Mouse (Mus musculus): ENCODE data around the gene Psenen. TPM values are rescaled to one million over a fixed set of nuclear protein-coding genes. Genes with fewer than 3 reads are reported as not detected.

The Psenen gene
- total and polyA plus RNA-seq, 3 experiments: 75.6 to 109 (median 85.7) TPM

DNA sequence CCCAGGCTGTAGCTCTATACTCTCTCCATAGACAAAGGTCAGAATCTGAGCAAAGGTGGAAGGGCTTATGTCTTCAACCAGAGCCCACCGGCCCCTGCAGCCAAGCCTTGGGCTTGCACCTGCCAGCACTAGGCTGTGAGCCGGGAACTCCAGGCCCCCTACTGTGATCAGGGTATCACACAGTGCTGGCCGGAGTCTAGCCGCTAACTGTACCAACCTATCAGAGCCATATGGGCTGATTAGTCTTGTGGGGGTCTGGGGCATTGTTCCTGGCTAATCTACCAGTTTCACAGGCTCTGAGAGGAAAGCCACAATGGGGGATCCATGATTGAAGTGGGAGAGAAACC is 28.2 kb upstream of the Psenen start:
- Histone ChIP-seq H3K27ac (no peak overlapping the region), H3K9ac (ENCODE audit: low read depth, low read length) (no peak overlapping the region), H3K27me3 (ENCODE audit: control insufficient read depth, insufficient read depth, low read length) (no peaks in the 10 kb centered on the region), H3K36me3 (ENCODE audit: control insufficient read depth, insufficient read depth, low read length) (no peaks in the 10 kb centered on the region), H3K4me1 (ENCODE audit: control insufficient read depth, insufficient read depth, low read length) (no peaks in the 10 kb centered on the region), H3K4me3 (no peak overlapping the region), H3K79me2 (replicated peaks; ENCODE audit: control insufficient read depth, insufficient read depth, low read length) (peaks cover 1% of the 10 kb centered on the region)
- intact Hi-C loops (cut with DNase I): loop anchor here (5.0 to 10.0 kb wide), 2 partner anchors 271 to 363 kb away; partner anchors contain the start of genes Ffar1 and Usf2
- DNase-seq: no peak
- 74% methylated on average over 4 of the region's 4 CpGs for WGBS
- no peak for TF ChIP-seq EP300 (IDR thresholded peaks at IDR 0.05; ENCODE audit: insufficient read depth, low read depth, low read length)
- no peak for TF ChIP-seq POLR2A (IDR thresholded peaks at IDR 0.05; ENCODE audit: insufficient read depth, low read depth, low read length)
- no peak for TF ChIP-seq CTCF (IDR thresholded peaks at IDR 0.05)

DNA sequence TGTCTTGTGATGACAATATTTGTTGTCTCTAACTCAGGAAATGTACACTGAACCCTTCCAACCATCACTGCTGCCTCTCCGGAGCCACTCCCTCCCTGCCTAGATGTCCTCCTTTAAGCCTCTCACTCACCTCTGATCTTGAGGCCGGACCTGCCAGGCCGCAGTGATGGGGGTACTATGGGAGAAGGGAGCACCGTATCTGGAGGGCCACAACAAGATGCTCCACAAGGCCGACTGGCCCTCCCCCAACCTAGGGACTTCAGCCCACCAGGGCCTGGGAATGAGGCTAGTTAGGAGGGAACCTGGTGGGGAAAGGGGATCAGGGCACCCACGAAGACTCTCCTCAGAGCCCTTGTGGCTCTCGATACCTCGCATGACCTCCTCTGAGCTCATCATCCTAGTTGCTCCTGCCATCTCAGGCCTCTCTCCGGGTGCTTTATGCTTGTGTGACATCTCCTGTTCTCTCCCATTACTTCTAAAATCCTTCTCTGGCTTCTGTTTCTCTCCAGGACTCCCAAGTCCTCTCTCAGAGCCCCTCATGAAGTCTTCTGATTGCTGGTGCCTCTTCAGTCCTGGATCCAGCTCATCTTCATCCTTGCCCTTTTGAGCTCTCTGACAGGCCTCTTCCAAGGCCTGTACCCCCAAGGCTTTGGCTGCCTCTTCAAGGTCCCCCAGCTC is 27.6 kb upstream of the Psenen start:
- WGBS: 80% methylated on average over 9 of the region's 9 CpGs
- Histone ChIP-seq H3K27ac (no peak overlapping the region), H3K4me3 (no peak overlapping the region), H3K79me2 (replicated peaks; ENCODE audit: control insufficient read depth, insufficient read depth, low read length) (peaks cover 1% of the 10 kb centered on the region), H3K9ac (ENCODE audit: low read depth, low read length) (no peak overlapping the region), H3K4me1 (ENCODE audit: control insufficient read depth, insufficient read depth, low read length) (no peaks in the 10 kb centered on the region), H3K27me3 (ENCODE audit: control insufficient read depth, insufficient read depth, low read length) (no peaks in the 10 kb centered on the region), H3K36me3 (ENCODE audit: control insufficient read depth, insufficient read depth, low read length) (no peaks in the 10 kb centered on the region)
- no peak for TF ChIP-seq EP300 (IDR thresholded peaks at IDR 0.05; ENCODE audit: insufficient read depth, low read depth, low read length)
- no peak for TF ChIP-seq POLR2A (IDR thresholded peaks at IDR 0.05; ENCODE audit: insufficient read depth, low read depth, low read length)
- no peak for TF ChIP-seq CTCF (IDR thresholded peaks at IDR 0.05)
- intact Hi-C loops (cut with DNase I): loop anchor here (5.0 to 10.0 kb wide), 2 partner anchors 271 to 364 kb away; partner anchors contain the start of genes Ffar1 and Usf2
- no peak for DNase-seq

DNA sequence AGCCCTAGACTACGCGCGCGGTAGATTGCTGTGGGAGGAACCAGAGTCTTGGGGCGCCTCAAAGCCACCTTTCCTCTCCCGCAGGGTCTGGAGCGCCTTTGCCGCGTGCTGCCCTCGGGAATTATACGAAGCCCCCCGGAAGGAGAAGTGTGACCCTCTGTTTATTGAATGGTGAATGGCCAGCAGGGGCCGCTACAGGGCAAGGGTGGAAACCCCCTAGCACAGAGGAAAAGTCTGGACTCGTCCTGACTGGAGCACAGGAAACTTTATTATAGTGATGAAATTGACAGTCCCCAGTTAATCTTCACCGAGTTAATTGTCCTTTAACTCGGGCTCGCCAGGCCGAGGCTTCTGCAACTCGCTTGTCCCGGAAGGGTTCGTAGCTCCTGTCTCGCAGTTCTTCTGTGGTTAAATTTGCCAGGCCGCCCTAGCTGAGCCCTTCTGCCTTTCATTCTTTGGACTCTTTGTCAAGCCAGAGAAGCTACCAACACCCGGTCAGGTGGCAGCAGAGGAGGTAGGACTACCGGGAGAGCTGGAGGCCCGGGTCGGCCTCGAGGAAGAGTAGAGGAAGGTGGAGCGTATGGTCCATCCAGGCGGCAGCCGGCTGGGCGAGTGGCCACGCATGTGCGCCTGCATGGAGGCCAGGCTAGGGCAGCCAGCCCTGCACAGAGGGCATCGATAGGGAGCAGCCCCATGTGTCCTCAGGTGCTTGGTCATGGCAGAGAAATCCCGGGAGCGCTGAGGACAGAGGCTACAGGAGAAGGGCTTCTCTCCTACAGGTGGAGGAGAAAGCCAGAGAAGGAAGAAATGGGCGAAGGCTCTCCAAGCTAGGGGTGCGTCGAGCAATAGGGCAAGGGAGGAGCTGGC is 26.2 kb upstream of the Psenen start:
- Histone ChIP-seq H3K27ac (peak overlapping the region; percentile 87), H3K79me2 (replicated peaks; ENCODE audit: control insufficient read depth, insufficient read depth, low read length) (peaks cover 1% of the 10 kb centered on the region), H3K9ac (ENCODE audit: low read depth, low read length) (peak overlapping the region; percentile 76), H3K4me3 (peak overlapping the region; percentile 83), H3K4me1 (ENCODE audit: control insufficient read depth, insufficient read depth, low read length) (no peaks in the 10 kb centered on the region), H3K36me3 (ENCODE audit: control insufficient read depth, insufficient read depth, low read length) (no peaks in the 10 kb centered on the region), H3K27me3 (ENCODE audit: control insufficient read depth, insufficient read depth, low read length) (no peaks in the 10 kb centered on the region)
- peak; percentile 86 to 90 for DNase-seq
- WGBS: 24% methylated on average over 40 of the region's 40 CpGs
- TF ChIP-seq EP300 (IDR thresholded peaks at IDR 0.05; ENCODE audit: insufficient read depth, low read depth, low read length): 0 out of 2 replicates have a peak, but pooled peaks have one; percentile 45
- no peak for TF ChIP-seq POLR2A (IDR thresholded peaks at IDR 0.05; ENCODE audit: insufficient read depth, low read depth, low read length)
- TF ChIP-seq CTCF (IDR thresholded peaks at IDR 0.05): peak; percentile 97
- intact Hi-C loops (cut with DNase I): loop anchor here (1.0 to 10.0 kb wide), 5 partner anchors 24 to 365 kb away; partner anchors contain the start of genes Ffar1, Rbm42 and Usf2

DNA sequence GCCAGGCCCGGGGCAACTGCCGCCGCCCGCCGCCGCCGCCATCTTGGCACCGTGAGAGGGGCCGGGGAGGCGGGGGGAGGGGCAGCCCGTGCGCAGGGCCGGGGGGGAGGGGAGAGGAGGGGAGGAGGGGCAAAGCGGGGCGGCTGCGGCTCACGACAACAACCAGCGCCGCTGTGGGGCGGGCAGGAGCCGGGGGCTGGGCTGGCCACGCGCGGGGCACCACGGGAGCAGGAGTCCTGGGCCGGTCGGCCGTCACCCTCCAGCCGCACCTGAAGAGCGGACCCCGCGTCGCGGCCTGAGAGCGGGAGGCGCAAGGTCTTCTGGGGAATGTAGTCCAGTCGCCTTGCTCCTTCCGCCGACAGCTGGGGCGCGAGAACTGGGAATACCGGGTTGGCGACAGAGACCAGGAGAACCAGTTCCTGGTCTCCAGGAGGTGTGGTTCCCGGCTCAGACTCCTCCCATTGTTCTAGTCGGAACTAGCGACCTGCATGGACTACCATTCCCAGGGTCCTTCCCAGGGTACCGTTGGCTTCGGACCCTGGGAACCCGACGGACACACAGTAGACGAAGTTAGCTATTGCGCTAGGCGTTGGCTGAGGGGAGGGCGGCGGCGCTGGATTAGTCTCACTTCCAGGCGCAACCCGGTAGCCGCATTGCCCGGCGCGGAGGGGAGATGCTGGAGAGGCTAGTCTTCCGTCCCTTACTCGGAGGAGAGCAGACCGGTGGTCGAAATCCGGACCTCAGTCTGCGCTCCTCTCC is 25.4 kb upstream of the Psenen start, which contains the start of gene Kmt2b:
Kmt2b (minus strand) TSS at position 51 of the 759 bp plus-strand sequence.
- TF ChIP-seq POLR2A (IDR thresholded peaks at IDR 0.05; ENCODE audit: insufficient read depth, low read depth, low read length): peak; percentile 87
- TF ChIP-seq EP300 (IDR thresholded peaks at IDR 0.05; ENCODE audit: insufficient read depth, low read depth, low read length): peak; percentile 68
- TF ChIP-seq CTCF (IDR thresholded peaks at IDR 0.05): no peak
- H3K9ac ChIP-seq (ENCODE audit: low read depth, low read length): peak within 1 kb of the TSS; percentile 90
- DNase-seq: peak; percentile 95 to 99
- peaks cover 1% of the 10 kb centered on the region for H3K79me2 ChIP-seq (replicated peaks; ENCODE audit: control insufficient read depth, insufficient read depth, low read length)
- under 1% methylated on average over 53 of the region's 68 CpGs for WGBS
- peak within 1 kb of the TSS; percentile 87 for H3K27ac ChIP-seq
- no peaks in the 10 kb centered on the region for H3K4me1 ChIP-seq (ENCODE audit: control insufficient read depth, insufficient read depth, low read length)
- H3K4me3 ChIP-seq: peak within 1 kb of the TSS; percentile 83
- intact Hi-C loops (cut with DNase I): loop anchor here (1.0 to 2.0 kb wide), 4 partner anchors 24 to 62 kb away; partner anchors contain the start of genes Gm49396, Psenen, Rbm42 and U2af1l4
- no peaks in the 10 kb centered on the region for H3K27me3 ChIP-seq (ENCODE audit: control insufficient read depth, insufficient read depth, low read length)
- no peaks in the 10 kb centered on the region for H3K36me3 ChIP-seq (ENCODE audit: control insufficient read depth, insufficient read depth, low read length)

DNA sequence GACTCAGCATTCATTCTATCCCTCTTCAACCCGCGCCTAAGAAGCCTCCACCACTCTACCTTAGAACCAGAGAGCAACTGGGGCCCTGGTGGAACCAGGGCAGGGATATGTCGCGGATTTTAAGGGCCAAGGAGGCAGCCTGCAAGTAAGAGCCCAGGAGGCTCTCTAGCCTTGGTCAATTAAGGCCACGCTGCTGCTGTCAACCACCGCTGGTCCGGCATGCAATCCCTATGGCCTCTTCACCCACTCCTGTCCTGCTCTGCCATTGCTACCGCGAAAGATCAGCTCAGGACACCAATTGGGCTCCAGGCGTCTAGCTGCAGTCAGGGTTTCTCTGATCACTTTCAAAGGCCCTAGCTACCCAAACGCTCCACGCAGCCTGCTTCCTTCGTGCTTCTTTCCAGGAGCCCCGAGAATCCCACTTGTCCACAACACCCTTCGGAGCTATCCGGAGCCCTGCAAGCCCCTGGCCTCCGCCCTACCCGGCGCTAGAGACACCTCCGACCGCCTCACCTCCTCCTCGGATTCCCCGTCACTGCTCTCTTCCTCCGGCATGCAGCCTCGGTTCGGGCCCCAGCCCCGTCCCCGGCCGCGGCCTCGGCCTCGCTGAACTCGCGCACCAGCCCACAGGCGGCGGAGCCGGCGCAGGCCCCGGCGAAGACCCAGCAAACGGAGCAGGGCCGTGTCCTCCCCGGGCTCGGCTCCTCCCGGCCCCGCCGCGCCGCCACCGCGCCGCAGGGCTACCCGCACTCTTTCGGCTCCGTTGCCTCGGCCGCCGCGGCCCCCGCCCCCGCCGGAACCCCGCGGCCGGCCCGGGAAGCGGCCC is 24.6 kb upstream of the Psenen start:
- under 1% methylated on average over 43 of the region's 67 CpGs for WGBS

More for the DNA sequence above, 24.6 kb upstream of the Psenen start:
- intact Hi-C loops (cut with DNase I): loop anchor here (1.0 to 2.0 kb wide), 2 partner anchors 25 to 63 kb away; partner anchors contain the start of genes Gm49396, Psenen, Rbm42 and U2af1l4
- Histone ChIP-seq H3K27me3 (ENCODE audit: control insufficient read depth, insufficient read depth, low read length) (no peaks in the 10 kb centered on the region), H3K9ac (ENCODE audit: low read depth, low read length) (peak overlapping the region; percentile 90), H3K36me3 (ENCODE audit: control insufficient read depth, insufficient read depth, low read length) (no peaks in the 10 kb centered on the region), H3K79me2 (replicated peaks; ENCODE audit: control insufficient read depth, insufficient read depth, low read length) (peaks cover 1% of the 10 kb centered on the region), H3K4me1 (ENCODE audit: control insufficient read depth, insufficient read depth, low read length) (no peaks in the 10 kb centered on the region), H3K27ac (peak overlapping the region; percentile 87), H3K4me3 (peak overlapping the region; percentile 83)
- TF ChIP-seq POLR2A (IDR thresholded peaks at IDR 0.05; ENCODE audit: insufficient read depth, low read depth, low read length) (no peak), EP300 (IDR thresholded peaks at IDR 0.05; ENCODE audit: insufficient read depth, low read depth, low read length) (no peak), CTCF (IDR thresholded peaks at IDR 0.05) (no peak)
- DNase-seq: no peak
